Mouse (Mus musculus) spleen, adult 18-20 months (tissue): ENCODE results near the gene Arrdc1.

Experiments
- DNase-seq, 2 experiments: peaks; one replicate each; pipeline ENCODE4 v3.0.0; 2022; ENCODE audit warnings: mixed read lengths in 2 of 2

Gene Arrdc1

GRCm38 (mm10) chr2:24923561-24923960, 11.5 kb downstream of the Arrdc1 start:
- DNase-seq: no peak

GRCm38 (mm10) chr2:24919839-24920175, 15.2 kb downstream of the Arrdc1 start:
- DNase-seq: no peak

GRCm38 (mm10) chr2:24918930-24919838, 15.9 kb downstream of the Arrdc1 start, which contains the start of gene Ehmt1:
TSS of gene Ehmt1 (minus strand) at chr2:24919614.
- peak; percentile 91 to 96 for DNase-seq

GRCm38 (mm10) chr2:24914762-24915161, 20.3 kb downstream of the Arrdc1 start:
- no peak for DNase-seq

- no peak for DNase-seq
These were observed 22.5 kb downstream of the Arrdc1 start for GRCm38 (mm10) chr2:24912589-24912988.

- DNase-seq: no peak
These were observed 22.9 kb downstream of the Arrdc1 start for GRCm38 (mm10) chr2:24912189-24912588.

- peak in 1 of 2 experiments; percentile 20 for DNase-seq
These were observed 24.6 kb downstream of the Arrdc1 start for GRCm38 (mm10) chr2:24910481-24910880.

- no peak for DNase-seq
These were observed 29.3 kb downstream of the Arrdc1 start for GRCm38 (mm10) chr2:24905653-24906155.

GRCm38 (mm10) chr2:24904823-24905652, 30.0 kb downstream of the Arrdc1 start:
- DNase-seq: no peak

- DNase-seq: no peak
These were observed 32.1 kb downstream of the Arrdc1 start for GRCm38 (mm10) chr2:24902999-24903398.

GRCm38 (mm10) chr2:24901055-24901454, 34.0 kb downstream of the Arrdc1 start:
- DNase-seq: no peak

GRCm38 (mm10) chr2:24899292-24899691, 35.8 kb downstream of the Arrdc1 start:
- no peak for DNase-seq

GRCm38 (mm10) chr2:24896761-24897160, 38.3 kb downstream of the Arrdc1 start:
- DNase-seq: no peak

GRCm38 (mm10) chr2:24894211-24894610, 40.8 kb downstream of the Arrdc1 start:
- DNase-seq: no peak

GRCm38 (mm10) chr2:24892318-24892717, 42.7 kb downstream of the Arrdc1 start:
- no peak for DNase-seq

GRCm38 (mm10) chr2:24890541-24891447, 44.3 kb downstream of the Arrdc1 start:
- no peak for DNase-seq

GRCm38 (mm10) chr2:24888895-24889294, 46.2 kb downstream of the Arrdc1 start:
- peak in 1 of 2 experiments; percentile 32 for DNase-seq

GRCm38 (mm10) chr2:24880686-24881085, 54.4 kb downstream of the Arrdc1 start:
- no peak for DNase-seq
